Mouse (Mus musculus) myocyte (in vitro differentiated cells): Measurements from ENCODE around the gene Inafm1.

Experiments used
- MYOD1 ChIP-seq, 3 experiments: IDR thresholded peaks; one replicate each; pipeline ENCODE4 v1.6.1; 2011; ENCODE audit warnings: control low read depth in 2 of 3, low read depth in 2 of 3, mild to moderate bottlenecking in 2 of 3, moderate library complexity in 1 of 3; ENCODE audit not compliant: insufficient read length in 2 of 3, control insufficient read depth in 1 of 3
- POLR2A ChIP-seq: IDR thresholded peaks from one replicate; pipeline ENCODE4 v1.6.1; 2011; ENCODE audit warnings: low read depth, mild to moderate bottlenecking, control low read depth, moderate library complexity; ENCODE audit not compliant: insufficient read length

DNA sequence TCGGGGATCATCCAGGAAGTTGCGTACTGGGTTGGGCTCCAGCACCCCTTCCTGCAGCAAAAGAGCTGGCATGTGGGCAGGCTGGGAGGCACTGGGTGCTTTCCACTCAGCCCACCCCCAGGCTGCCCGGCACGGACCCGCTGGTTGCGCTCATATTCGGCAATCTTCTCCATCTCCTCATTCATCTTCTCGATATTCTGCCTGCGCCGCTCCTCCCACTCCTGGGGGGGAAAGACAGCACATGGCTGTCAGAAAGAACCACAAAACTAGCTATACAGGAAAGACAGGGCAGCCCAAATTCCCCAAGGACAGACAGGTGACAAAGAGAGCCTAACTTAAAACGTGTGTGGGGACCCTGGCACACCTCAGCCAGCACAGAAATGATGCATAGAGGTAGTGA is 7.3 kb upstream of the Inafm1 start:
- TF ChIP-seq MYOD1 (IDR thresholded peaks at IDR 0.05; ENCODE audit: control insufficient read depth in 1 of 3, insufficient read length in 2 of 3, low read depth in 2 of 3) (no peak), POLR2A (no peak)
